Mouse (Mus musculus) brain, embryonic 14.5 days (tissue): Measurements from ENCODE around the gene Cald1. TPM values are rescaled to one million over a fixed set of nuclear protein-coding genes. Genes with fewer than 3 reads are reported as not detected.

Experiments used
- DNase-seq: peaks from one replicate; pipeline ENCODE4 v3.0.0-alpha.2; 2011; ENCODE audit warnings: low read depth
- CTCF ChIP-seq: fragments of 200-500 bp; IDR thresholded peaks from 2 replicates; pipeline ENCODE4 v1.5.1; 2012; ENCODE audit warnings: inconsistent platforms, mild to moderate bottlenecking, moderate library complexity, borderline replicate concordance; ENCODE audit not compliant: insufficient read depth, insufficient read length; ENCODE audit errors: extremely low read depth
- POLR2A ChIP-seq: fragments of 200-500 bp; IDR thresholded peaks from 2 replicates; pipeline ENCODE4 v1.6.1; 2012; ENCODE audit warnings: mild to moderate bottlenecking, inconsistent platforms, borderline replicate concordance; ENCODE audit not compliant: poor library complexity, insufficient read depth, insufficient read length, severe bottlenecking; ENCODE audit errors: extremely low read depth
- polyA plus RNA-seq: library from polyadenylated mRNA; depleted of rRNA; stranded (reverse); fragments of >200 nt; gene quantifications from 2 replicates; pipeline ENCODE4 v1.2.3, GENCODE M21; 2012

Gene Cald1
- polyA plus RNA-seq, 1 experiment: 46.2 TPM

DNA sequence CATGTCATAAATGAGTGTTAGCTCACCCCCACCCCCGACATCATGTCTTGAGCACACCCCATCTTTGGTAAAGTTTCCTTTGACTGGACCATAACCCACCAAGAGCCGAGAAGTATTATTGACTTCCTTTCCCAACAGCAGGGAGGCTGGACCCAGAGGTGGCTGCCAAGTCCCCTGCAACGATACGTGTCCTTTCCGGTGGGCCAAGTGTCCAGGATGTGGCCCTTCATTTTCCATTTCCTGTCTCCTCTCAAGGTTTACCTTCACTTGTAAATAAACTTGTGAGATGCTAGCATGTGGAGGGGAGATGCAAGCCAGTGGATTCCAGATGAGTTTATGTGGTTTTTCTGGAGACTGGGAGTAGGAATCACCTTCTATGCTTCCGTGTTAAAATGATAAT, 132.7 kb downstream of the Cald1 start:
- no peak for DNase-seq
- TF ChIP-seq POLR2A (no peak), CTCF (no peak)

DNA sequence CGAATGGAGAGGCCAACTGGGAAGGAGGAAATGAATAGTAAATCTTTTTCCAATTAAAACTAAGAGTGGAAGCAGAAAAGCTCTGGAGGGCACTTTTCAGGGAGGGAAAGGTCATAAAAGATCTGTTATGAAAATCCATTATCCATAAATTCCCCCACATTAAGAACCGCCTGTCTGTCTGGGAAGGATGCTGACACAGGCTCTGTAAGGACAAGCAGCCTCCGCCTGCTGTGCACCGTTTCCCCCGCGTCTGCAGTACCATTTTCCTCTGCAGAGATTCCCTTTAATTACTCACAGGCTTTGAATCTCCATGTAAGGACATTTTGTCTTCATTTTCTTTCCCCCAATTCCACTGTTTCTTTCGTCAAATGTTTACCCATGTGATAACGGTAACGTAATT, 133.2 kb downstream of the Cald1 start:
- DNase-seq: peak; percentile 34
- TF ChIP-seq CTCF (no peak), POLR2A (no peak)

- no peak for TF ChIP-seq POLR2A
- no peak for TF ChIP-seq CTCF
- DNase-seq: no peak
Observed at GRCm38 (mm10) chr6:34734940-34735695, 136.8 kb downstream of the Cald1 start.

GRCm38 (mm10) chr6:34736934-34737333, 138.6 kb downstream of the Cald1 start:
- no peak for DNase-seq
- TF ChIP-seq CTCF (no peak), POLR2A (no peak)

- no peak for DNase-seq
- TF ChIP-seq CTCF: no peak
- TF ChIP-seq POLR2A: no peak
Observed at GRCm38 (mm10) chr6:34743946-34744345, 145.6 kb downstream of the Cald1 start.

GRCm38 (mm10) chr6:34747846-34748245, 149.5 kb downstream of the Cald1 start:
- TF ChIP-seq CTCF: no peak
- TF ChIP-seq POLR2A: no peak
- no peak for DNase-seq

GRCm38 (mm10) chr6:34748566-34748965, 150.3 kb downstream of the Cald1 start:
- DNase-seq: no peak
- TF ChIP-seq POLR2A (no peak), CTCF (no peak)

- TF ChIP-seq POLR2A (no peak), CTCF (no peak)
Observed at GRCm38 (mm10) chr6:34749526-34749925, 151.2 kb downstream of the Cald1 start.

DNA sequence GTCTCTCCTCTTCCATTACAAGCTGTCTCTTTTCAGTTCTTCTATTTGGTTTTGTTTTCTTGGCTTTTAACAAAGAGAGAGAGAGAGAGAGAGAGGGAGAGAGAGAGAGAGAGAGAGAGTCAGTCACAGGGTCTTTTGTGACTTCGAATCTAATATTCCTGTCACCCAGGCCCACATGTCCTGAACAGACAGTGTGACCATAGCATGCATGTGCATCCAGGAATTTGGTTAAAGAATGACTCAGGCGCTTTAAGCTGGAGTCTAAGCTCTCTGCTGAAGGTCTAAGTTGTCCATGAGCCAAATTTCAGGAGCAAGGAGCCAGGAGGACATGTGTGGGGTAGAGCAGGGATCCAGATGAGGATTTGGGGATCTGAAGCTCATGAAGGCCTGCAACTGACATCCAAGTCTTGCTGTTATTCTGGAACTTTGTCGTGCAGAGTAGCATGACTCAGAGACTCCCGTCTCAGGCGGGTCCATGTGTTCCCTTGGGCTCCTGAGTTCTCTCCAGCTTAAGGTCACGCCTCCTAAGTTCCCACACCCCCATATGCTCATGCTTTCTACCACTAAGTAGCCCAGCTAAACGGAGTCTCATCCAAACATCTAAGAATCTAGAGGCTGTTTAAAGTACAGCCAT, 152.3 kb downstream of the Cald1 start:
- no peak for DNase-seq
- TF ChIP-seq POLR2A: no peak
- no peak for TF ChIP-seq CTCF

More at GRCm38 (mm10) chr6:34749526-34749925, 151.2 kb downstream of the Cald1 start:
- DNase-seq: no peak

DNA sequence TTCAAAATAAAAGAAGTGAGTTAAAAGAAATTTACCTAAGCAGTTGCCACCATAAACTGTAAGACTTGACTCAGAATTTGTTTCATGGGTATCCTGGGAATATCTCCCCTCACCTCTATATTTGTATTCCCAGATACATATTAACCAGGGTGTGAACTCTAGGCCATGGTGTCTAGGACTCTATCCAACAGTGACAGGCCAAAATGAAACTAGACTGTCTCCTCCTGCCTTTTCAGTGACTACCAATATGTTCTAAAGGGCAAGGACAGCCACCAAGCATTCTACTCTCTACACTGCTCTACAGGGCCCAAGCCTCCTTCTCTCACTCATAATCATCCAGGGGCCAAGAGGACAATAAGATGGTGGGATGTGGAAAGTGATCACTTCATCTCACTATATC, 153.3 kb downstream of the Cald1 start:
- no peak for DNase-seq
- TF ChIP-seq CTCF: no peak
- TF ChIP-seq POLR2A: no peak

DNA sequence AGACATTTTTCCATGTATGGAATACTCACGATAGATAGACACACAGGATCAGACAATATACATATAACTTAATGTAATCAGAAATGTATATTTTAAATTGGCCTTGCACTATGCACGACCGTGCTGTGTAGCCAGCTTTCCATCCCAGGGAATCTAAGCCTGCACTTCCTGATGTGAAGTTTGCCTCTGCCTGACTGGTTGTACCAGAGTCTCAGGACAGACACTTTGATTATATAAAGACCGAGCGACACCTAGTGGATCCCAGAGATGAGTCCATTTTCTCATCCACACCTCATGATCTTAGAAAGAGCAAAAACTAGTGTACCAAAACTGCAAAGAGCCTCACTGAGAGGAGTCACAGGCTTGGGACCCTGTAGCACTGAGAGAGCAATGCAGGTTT, 156.1 kb downstream of the Cald1 start:
- TF ChIP-seq POLR2A (no peak), CTCF (peak; percentile 61; the same call in 1 of the 2 replicates)
- peak; percentile 86 for DNase-seq

DNA sequence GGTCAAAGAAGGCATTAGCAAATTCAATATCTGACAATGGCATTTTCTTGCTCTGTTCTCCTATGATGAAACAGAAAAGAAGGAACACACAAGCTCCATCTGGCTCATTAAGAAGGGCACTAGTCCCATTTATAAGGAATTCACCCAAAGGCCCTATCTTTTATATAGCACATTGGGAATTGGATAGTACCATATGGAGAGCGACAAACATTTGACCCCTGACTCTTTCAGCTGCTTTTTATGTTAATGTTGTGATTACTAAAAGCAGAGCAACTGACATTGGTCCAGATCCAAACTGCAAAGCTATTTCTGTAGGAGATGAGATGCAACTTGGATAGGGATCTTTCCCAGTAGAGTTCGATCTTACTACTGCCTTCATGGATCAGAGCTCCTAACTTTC, 160.0 kb downstream of the Cald1 start:
- no peak for DNase-seq
- no peak for TF ChIP-seq POLR2A
- TF ChIP-seq CTCF: no peak
